Mouse (Mus musculus) Patski (cell line): Measurements from ENCODE around the gene Abcd4. TPM values are rescaled to one million over a fixed set of nuclear protein-coding genes. Genes with fewer than 3 reads are reported as not detected.

Experiments
- ATAC-seq: fragments of 100-300 bp; one replicate; pipeline ENCODE4 v1.8.0; 2021
- CTCF ChIA-PET: fragments of 350-600 bp; sonication (Branson Sonifier 250); formaldehyde crosslinking; loops from one replicate; lab custom pipeline; 2022; ENCODE audit warnings: inconsistent platforms; lab: Charles Lee
- POLR2A ChIA-PET: fragments of 350-600 bp; sonication (Branson Sonifier 250); formaldehyde crosslinking; loops from one replicate; lab custom pipeline; 2022; ENCODE audit warnings: antibody characterized with exemption, inconsistent platforms; lab: Charles Lee
- DNase-seq: peaks from one replicate; pipeline ENCODE4 v3.0.0-alpha.2; 2011; ENCODE audit warnings: low read depth, low spot score
- H3K27me3 ChIP-seq: fragments of 371-371 bp; one replicate; pipeline ENCODE4 v1.5.1; 2021
- CTCF ChIP-seq: fragments of 100-300 bp; IDR thresholded peaks from one replicate; pipeline ENCODE4 v1.5.1; 2021
- in situ Hi-C: fragments of 300-500 bp; cut with MboI; formaldehyde crosslinking; loops from 3 replicates; pipeline ENCODE4 v1.11.1; 2018; ENCODE audit warnings: low pct_unique_long_range_greater_than_20kb, mixed read lengths
- polyA plus RNA-seq: library from polyadenylated mRNA; unstranded; gene quantifications from one replicate; pipeline ENCODE4 v1.2.3, GENCODE M21; 2021

Abcd4 gene
- polyA plus RNA-seq, 1 experiment from 2014 or later: 15.4 TPM

DNA sequence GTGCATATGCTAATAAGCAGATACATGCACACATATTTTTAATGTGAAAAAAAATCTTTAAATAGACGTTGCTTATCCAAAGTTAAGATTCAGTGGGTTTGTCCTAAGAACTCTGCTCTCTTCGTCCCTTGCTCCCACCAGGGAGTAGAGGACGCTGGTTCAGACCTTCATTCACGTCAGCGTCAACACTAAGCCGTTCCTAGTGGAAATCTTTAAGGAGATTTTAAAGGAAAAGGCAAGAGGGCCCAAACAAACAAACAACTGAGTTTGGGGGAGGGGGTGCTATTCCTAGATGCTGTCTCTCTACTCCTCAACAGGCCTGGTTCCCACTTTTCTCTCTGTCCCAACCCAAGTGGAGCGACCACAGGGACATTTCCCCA lies 44.9 kb downstream of the Abcd4 start:
- ChIA-PET CTCF (no interaction called here), POLR2A (no interaction called here)
- DNase-seq (no peak), ATAC-seq (no peak)
- in situ Hi-C loops: no loop called here
- peaks cover 47% of the 10 kb centered on the region for H3K27me3 ChIP-seq
- TF ChIP-seq CTCF: no peak

DNA sequence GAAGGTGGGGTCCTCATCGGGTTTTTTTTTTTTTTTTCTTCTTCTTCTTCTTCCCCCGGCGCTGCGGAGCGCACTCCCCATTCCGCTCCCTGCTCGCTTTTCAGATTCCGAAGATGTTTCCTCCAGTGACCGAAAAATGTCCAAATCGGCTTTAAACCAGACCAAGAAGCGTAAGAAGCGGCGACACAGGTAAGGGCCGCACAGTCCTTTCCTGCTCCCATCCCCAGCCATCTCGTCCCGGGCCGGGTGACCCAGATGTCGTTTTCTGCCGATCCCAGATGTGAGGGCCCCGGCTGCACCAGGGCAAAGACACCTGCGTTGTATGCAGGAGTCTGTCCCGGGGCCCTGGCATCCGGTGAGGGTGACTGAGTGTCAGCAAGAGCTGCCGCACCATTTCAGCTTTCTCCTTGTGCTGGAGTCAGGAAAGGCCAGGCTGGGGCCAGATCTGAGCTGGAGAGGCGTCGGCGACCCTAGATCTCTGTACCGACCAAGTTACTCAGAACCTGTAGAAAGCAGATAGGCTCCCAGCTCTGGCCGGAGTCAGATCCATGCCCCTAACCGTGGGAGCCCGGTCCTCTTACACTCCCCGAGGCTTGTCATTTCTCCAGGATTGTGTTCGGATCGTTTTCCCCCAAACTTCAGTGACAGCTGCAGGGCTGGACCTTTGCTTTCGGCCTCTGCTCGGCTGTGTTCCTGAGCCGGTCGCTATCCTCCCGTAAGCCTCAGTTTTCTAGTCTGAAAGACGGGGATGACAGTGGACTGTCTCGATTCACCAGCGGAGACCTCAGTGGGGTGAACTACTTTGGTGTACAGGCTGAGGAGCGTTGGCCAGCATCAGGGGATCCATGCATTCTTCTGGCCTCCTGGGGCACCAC lies 45.5 kb downstream of the Abcd4 start:
- peaks cover 47% of the 10 kb centered on the region for H3K27me3 ChIP-seq
- DNase-seq: no peak
- ATAC-seq: no peak
- POLR2A ChIA-PET: no interaction called here
- CTCF ChIA-PET: no interaction called here
- in situ Hi-C loops: no loop called here
- no peak for TF ChIP-seq CTCF

DNA sequence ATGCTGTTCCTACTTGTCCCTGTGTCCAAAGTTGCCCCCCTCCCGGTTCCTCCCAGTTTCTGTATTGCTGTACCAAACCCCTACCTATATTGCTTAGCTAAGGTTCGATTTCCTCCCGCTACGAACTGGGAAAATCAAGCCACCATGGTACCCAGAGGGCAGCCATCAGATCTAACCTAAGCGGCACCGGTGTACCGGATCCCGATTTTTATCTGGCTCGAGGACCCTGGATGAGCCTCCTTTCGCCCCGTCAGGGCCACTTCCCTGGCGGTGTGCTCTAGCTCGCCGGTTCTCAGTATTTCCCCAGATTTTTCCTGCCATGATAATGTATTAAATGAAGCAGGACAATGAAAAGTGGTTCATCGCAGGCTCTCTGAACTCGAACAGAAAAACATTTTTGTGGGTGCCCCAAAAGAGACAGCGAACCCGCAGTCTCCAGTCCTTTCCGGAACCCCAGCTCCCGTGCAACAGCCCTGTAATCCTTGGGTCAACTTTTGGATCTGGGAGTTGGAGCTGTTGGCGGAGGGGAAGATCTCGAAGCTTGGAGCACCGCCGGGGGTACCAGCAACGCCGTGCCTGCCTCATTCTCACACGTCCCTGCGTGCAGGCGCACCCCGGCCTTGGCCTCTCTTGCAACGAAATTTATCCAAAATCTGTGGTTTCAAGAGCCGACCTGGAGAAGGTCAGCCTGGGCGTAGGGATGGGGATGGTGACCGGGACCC lies 46.4 kb downstream of the Abcd4 start:
- no peak for TF ChIP-seq CTCF
- CTCF ChIA-PET: interaction anchor here (2.1 kb wide), 1 partner anchor 19 kb away, joined by 7 read pairs; no protein-coding TSS in a partner anchor
- in situ Hi-C loops: no loop called here
- ATAC-seq (no peak), DNase-seq (no peak)
- H3K27me3 ChIP-seq: peaks cover 47% of the 10 kb centered on the region
- POLR2A ChIA-PET: no interaction called here

DNA sequence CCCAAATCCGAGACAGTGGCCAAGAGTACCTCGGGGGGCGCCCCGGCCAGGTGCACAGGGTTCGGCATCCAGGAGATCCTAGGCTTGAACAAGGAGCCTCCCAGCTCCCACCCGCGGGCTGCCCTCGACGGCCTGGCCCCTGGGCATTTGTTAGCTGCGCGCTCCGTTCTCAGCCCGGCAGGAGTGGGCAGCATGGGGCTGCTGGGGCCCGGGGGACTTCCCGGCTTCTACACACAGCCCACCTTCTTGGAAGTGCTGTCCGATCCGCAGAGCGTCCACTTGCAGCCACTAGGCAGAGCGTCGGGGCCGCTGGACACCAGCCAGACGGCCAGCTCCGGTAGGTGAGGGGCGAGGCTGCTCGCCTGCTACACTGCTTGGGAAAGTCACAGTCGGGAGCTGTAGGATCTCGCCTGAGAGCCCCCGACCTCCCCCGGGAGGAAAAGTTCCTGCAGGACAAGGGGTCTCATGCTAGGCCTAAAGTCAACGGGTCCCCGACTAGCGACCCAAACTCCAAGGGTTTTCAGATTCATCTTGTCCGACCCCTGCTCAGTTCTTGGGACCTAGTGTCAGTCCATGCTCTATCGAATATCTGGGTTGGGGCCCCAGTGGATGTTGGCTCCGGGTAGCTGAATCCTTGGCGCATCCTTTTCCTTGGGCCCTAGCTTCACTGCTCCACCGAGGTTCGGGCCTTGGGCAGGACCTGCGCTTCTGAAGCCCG lies 47.1 kb downstream of the Abcd4 start:
- no peak for TF ChIP-seq CTCF
- DNase-seq (no peak), ATAC-seq (no peak)
- H3K27me3 ChIP-seq: peaks cover 44% of the 10 kb centered on the region
- CTCF ChIA-PET: interaction anchor here (2.1 kb wide), 1 partner anchor 20 kb away, joined by 7 read pairs; no protein-coding TSS in a partner anchor
- POLR2A ChIA-PET: no interaction called here
- in situ Hi-C loops: no loop called here

DNA sequence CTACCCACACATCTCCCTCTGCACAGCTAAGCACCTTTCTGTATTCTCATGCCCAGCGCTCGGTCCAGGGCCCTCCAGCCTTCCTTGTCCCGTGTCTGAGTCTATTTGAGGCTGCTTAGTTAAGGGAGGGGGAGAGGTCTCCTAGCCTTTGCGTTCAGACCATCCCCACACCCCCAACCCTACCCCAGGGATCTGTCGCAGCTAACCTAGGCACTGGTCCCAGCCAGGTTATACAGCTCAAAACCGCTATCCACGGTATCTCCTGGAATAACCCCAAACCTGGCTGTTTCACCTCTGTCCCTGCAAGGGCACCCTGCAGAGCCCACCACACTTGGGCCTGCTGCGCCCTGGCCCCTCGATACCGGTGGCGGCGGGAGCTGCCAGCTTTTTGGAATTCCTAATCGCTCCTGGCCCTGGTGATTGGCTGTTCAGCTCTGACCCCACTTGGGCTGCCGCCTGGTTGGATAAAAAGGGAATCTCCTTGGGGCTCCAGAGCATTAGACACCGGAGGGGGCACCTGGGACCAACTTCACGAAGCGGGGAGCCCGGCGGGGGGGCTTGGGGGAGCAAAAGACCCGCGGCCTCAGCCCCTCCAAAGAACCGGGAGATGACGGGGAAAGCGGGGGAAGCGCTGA lies 47.8 kb downstream of the Abcd4 start, which contains the start of gene Vsx2:
Gene Vsx2 (plus strand): TSS at position 427 of the 635 bp plus-strand sequence.
- POLR2A ChIA-PET: no interaction called here
- in situ Hi-C loops: no loop called here
- TF ChIP-seq CTCF: no peak
- no peak for ATAC-seq
- H3K27me3 ChIP-seq: peaks cover 49% of the 10 kb centered on the region
- CTCF ChIA-PET: interaction anchor here (2.1 kb wide), 1 partner anchor 21 kb away, joined by 7 read pairs; no protein-coding TSS in a partner anchor
- no peak for DNase-seq

DNA sequence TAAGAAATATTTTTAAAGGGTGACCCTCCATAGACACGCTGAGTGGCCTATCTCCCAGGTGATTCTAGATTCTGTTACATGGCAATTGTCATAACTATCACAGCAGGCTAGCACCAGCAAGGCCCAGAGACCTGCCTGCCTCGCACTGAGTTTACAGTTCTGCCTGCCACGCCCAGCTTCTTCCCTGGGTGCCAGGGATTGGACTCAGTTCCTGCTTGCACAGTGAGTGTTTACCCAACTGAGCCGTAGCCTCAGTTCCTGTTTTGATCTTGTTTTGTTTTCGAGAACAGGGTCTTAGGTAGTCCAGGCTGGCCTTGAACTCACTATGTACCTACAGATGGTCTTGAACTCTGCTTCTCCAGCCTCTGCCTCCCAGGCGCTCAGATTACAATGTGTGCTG lies 49.6 kb downstream of the Abcd4 start:
- ChIA-PET CTCF (no interaction called here), POLR2A (no interaction called here)
- no peak for TF ChIP-seq CTCF
- DNase-seq (no peak), ATAC-seq (no peak)
- H3K27me3 ChIP-seq: peaks cover 40% of the 10 kb centered on the region
- in situ Hi-C loops: no loop called here

DNA sequence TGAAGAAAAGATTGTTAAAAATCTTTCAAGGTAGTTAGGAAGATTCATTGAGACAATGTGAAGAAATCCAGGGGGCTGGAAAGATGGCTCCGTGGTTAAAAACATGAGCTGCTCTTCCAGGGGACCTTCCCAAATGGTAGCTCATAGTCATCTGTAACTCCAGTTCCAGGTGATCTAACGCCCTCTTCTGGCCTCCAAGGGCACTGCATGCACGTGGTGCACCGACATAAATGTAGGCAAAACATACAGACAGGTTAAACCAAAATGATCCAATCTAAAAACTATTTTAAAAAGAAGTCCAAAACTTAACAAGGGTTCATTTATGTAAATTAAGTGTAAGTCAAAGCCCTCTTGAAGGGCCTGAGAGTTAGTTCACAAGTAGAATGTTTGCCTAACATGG lies 54.7 kb downstream of the Abcd4 start:
- H3K27me3 ChIP-seq: peaks cover 24% of the 10 kb centered on the region
- DNase-seq (no peak), ATAC-seq (no peak)
- TF ChIP-seq CTCF: no peak
- in situ Hi-C loops: no loop called here
- CTCF ChIA-PET: no interaction called here
- POLR2A ChIA-PET: no interaction called here

DNA sequence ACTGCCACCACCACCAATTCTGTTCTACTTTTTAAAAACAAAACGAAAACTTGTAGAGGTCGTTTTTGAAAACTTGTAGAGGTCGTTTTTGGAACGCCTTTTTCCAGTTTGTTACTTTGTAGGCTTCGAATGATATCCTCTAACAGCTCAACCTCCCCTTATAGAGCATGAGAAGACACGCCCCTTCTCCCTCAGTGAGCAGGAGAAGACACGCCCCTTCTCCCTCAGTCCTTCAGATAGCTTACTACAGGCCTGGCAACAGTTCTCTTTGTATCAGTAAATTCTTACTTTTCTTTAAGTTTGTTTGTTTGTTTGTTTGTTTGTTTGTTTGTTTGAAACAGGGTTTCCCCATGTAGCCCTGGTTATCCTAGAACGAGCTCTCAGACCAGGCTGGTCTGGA lies 62.0 kb downstream of the Abcd4 start:
- ATAC-seq: no peak
- POLR2A ChIA-PET: no interaction called here
- no peak for TF ChIP-seq CTCF

More for the DNA sequence above, 62.0 kb downstream of the Abcd4 start:
- in situ Hi-C loops: no loop called here
- CTCF ChIA-PET: no interaction called here
- peaks cover 9% of the 10 kb centered on the region for H3K27me3 ChIP-seq
- DNase-seq: no peak

Other genes starting within 250 kb of the Abcd4 start
- gene Entpd5, start 208.4 kb downstream of the Abcd4 start, polyA plus RNA-seq: 21.1 TPM
- 2.2 TPM for gene Bbof1, start 208.3 kb downstream of the Abcd4 start, polyA plus RNA-seq
- 18.1 TPM for gene Rnf113a2, start 200.2 kb downstream of the Abcd4 start, polyA plus RNA-seq
- 25.0 TPM for gene Aldh6a1, start 166.4 kb downstream of the Abcd4 start, polyA plus RNA-seq
- 11.0 TPM for gene Lin52, start 166.0 kb downstream of the Abcd4 start, polyA plus RNA-seq
- gene Vsx2, start 47.7 kb downstream of the Abcd4 start, polyA plus RNA-seq: not detected
- not detected for gene Vrtn, start 23.6 kb upstream of the Abcd4 start, polyA plus RNA-seq
- not detected for gene Syndig1l, start 81.4 kb upstream of the Abcd4 start, polyA plus RNA-seq
- 105 TPM for gene Npc2, start 155.7 kb upstream of the Abcd4 start, polyA plus RNA-seq
- gene Isca2, start 155.8 kb upstream of the Abcd4 start, polyA plus RNA-seq: 58.9 TPM